Mouse (Mus musculus) layer of hippocampus, postnatal 10 days (tissue): ENCODE results near the gene Kctd11. TPM values are rescaled to one million over a fixed set of nuclear protein-coding genes. Genes with fewer than 3 reads are reported as not detected.
A peak's percentile ranks its signal among the peaks of the same experiment; 100 is the strongest.
"Not testable (repeated sequence)": the region's sequence is repeated elsewhere in the genome, so short reads cannot be mapped to it uniquely, and the experiment has no call there.

Experiments used
- DNase-seq, 2 experiments: peaks; one replicate each; pipeline ENCODE4 v3.0.0; 2021; ENCODE audit warnings: low spot score in 2 of 2
- long read RNA-seq: library from polyadenylated mRNA; stranded (forward); transcript quantifications from one replicate; pipeline ENCODE4 v2.0.0, GENCODE M21; 2023
- total RNA-seq, 2 experiments: library from RNA; stranded (reverse); gene quantifications; 2 replicates each; pipeline ENCODE4 v1.2.3; 2021

The Kctd11 gene
- total RNA-seq = under 1 TPM; 0.85 TPM
- long read RNA-seq, partial matches to known transcripts = 0 of 1 reads
- long read RNA-seq, other reads (novel, unspliced or antisense) = 0 of 1 reads

DNA sequence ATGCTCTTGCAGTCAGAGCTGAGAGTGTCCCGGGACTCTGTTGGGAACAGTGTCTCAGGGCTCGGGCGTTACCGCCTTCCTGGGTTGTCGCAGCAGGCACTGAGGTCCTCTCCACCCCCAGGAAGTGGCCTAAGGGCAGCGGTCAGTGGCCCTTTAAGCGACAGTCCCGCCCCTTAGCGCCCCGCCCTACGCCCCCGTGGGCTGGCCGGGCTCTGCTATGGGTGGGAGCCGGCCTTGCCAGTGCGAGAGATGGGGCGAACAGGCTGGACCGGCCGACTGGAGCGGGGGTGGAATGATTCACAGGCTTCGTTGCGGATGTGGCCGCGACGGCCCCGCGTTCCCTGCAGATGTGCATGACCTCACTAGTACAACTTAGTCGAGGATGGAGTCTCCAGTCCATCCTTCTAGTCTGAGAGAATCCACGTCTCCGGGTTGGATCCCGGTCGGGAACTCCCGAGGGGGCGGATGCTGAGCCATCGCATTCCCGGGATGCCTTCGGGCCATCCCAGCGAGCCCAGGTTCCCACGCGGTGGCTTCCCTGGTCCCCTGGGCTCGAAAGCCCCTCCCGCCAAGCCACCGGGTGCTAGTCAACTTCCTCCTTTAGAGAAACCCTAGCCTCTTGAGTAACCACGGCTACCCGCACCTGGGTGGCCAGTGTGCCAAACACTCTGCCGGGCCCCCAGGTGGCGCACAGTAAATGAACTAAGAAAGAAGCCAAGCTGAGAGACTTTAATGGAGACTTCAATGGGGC lies at the start of gene Kctd11:
Gene Kctd11 (minus strand): TSS at position 554 of the 751 bp plus-strand sequence.
- peak; percentile 62 to 77 for DNase-seq

DNA sequence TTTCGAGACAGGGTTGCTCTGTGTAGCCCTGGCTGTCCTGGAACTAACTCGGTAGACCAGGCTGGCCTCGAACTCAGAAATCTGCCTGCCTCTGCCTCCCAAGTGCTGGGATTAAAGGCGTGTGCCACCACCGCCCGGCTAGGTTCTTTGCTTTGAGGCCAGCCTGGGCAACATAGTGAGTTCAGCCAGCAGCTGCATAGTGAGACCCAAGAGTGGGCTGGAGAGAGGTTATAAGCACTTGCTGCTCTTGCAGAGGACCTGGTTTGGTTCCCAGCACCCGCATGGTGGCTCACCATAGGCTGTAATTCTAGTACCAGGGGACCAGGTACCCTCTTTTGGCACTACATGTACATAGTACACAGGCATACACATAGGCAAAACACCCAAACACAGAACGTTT lies 49.0 kb upstream of the Kctd11 start:
- not testable (repeated sequence) for DNase-seq

DNA sequence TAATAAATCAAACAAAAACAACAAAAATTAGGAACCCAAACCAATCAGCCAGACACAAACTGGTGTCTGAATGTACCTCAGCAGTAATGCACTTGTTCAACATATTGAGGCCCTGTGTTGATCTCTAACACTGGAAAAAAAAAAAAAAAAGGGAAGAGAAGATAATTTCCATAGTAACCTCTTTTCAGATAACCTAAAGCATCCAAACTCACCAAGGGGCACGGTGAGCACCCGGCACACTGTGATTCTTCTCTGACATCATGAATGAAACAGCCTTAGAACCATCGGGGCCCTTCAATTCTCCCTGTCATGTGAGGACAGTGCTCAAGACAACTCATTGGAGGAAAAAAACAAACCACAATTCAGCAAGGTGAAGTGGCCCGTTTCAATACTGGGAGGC lies 48.5 kb upstream of the Kctd11 start:
- DNase-seq = no peak

DNA sequence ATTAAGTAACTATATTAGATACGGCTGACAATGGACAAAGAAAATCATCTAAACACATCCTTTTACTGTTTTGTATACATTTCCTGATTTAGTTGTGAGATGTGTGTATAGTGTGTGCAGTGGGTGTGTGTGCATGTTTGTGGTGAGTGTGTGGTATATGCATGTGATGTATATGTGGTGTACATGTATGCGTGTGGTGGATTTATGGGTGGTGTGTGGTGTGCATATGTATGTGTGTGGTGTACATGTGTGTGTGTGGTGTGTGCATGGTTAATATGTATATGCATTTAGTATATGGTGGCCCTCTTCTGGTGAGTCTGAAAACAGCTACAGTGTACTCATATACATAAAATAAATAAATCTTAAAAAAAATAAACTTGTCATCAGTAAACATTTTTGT lies 46.3 kb upstream of the Kctd11 start:
- DNase-seq = no peak

DNA sequence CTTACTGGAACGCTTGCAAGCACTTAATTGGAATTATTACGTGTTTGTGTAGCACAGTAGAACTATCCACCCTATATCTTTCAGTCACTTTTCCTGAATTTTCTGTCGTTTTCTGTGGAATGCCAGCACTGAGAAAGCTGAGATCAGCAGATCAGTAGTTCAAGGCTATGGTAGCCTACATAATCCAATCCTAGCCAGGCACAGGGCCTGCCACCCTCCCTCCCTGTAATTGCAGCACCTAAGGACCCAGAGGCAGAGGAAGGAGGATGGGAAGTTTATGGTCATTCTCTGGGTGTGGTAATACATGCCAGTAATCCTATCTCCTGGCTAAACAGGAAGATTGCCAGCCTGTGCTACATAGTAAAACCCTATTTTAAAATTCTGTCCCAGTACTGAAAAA lies 41.6 kb upstream of the Kctd11 start:
- DNase-seq = no peak

DNA sequence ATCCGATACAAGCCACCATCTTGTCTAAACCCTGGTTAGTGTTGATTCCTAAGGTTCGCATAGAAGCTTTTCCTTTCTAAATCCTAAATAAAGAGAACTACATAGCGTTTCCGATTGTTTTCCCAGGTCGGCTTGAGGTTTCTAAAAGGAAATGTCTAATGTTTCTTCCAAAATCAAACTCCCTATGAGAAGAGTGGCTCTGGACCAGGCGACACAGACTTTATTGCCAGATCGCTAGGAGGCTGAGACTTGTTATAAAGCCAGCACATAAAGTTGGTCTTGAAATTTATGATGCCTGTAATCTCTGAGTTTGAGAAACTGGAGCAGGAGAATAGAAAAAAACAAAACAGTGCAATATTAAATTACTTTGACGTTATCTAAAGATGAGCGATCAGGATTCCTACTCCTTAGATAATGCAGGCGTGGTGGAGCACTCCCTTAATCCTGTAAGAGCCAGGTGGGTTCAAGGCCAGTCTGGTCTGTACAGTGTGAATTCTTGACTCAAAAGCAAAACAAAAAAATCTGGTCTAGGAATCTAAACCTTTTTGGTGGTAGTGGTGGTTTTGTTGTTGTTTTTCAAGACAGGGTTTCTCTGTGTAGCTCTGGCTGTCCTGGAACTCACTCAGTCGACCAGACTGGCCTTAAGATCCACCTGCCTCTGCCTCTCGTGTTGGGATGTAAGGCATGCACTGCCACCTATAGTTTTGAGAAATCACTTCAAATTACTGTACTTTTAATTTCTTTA lies 41.0 kb upstream of the Kctd11 start:
- no peak for DNase-seq

DNA sequence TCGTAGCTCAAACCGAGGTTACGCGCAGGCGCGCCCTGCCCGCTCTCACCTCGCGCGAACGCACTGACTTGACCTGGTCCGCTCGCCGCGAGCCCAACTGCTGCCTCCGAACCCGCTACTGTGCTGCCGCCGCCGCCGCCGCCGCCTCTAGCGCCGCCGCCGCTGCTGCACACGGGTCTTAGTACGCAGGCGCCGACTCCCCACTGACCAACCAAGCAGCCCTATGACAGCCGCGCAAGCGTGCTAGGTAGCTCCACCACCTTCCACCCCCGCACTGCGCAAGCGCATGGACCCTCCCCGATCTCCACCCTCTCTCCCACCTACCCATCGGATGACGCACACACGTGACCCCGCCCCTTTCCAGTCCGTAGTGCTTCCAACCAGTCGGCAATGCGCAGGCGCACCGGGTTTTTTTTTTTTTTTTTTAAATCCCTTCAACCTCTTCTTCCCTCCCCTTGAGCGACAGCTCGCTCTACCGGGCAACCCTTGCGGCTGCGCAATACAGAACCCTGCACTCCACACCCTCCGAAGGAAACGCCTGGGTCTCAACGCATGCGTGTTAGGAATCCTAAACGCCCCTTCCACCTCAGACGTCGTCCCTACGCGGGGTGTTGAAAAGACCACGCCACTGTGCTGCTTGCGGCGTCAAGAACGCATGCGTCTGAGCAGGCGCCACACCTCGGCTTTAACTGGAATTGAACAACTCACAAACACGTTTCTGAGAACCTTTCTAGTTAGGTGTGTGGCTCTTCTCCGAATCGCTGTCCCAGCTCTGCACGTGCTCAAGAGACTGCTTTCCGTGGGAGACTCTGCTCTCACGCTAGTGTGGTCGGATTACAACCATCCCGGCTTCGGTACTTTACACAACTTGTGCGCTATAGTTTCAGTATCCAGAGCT lies 40.2 kb upstream of the Kctd11 start, which contains the start of gene Eif5a:
Gene Eif5a (minus strand): TSS at position 845 of the 898 bp plus-strand sequence.
- peak; percentile 100 for DNase-seq

DNA sequence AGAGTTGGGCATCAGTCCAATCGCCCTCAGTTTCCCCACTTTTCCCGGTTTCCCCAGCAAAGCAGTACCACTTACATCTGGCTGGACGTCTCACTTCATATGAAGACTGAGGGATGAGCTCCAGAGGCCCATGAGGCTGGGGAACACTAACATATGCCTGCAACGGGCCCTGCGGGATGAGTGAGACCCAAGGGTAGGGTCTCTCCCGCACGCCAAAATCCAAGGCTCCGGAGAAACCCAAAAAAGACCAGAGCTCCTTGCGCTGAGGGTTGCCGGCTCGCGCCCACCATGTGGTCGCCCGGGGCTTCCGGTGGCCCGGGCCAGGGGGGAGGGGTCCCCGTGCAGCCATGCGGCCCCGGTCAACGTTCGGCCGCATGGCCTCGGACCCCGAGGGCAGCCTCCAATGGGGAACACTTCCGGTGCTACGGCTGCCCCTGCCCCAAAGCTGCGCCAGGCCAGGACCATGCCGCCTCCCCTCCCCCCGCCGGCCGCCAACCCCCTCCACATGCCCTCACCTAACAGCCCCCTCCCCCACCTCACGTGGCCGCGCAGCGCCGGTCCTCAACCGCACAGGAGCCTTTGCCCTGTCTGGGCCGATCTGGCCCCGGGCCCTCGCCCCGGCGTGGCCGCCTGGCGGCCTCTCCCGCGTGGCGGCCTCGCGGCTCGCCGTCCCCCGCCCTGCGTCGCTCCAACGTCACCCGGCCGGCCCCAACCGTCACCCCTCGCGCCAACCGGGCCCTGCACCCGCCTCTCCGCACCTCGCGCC lies 39.2 kb upstream of the Kctd11 start:
- peak; percentile 39 to 62 for DNase-seq

DNA sequence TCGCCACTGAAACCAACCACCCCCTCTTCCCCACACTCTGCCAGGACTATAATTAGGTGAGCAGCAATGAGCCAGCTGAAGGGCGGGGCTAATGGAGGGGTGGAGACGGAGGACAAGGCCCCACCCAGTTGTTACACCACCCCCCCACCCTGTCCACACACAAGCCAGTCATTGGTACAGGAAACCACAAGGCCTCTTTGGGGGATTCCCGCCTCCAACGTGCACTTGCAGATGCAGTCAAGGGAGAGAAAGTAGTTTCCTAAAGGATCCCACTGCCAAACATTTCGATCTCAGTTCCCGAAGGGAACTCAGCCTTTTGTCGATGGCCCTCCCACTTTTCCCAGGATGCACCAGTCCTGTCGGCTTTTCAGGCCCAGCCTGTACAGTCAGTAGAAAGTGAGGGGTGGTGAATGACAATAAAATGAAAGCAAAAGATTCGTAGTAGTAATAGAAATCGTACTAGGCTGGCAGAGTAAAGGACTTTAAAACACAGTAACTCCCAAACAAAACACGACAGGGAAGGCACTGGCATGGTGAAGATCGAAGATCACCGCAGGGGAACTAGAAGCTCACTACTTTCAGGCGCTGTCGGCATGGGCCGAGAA lies 38.6 kb upstream of the Kctd11 start:
- DNase-seq = peak; percentile 51 to 61

DNA sequence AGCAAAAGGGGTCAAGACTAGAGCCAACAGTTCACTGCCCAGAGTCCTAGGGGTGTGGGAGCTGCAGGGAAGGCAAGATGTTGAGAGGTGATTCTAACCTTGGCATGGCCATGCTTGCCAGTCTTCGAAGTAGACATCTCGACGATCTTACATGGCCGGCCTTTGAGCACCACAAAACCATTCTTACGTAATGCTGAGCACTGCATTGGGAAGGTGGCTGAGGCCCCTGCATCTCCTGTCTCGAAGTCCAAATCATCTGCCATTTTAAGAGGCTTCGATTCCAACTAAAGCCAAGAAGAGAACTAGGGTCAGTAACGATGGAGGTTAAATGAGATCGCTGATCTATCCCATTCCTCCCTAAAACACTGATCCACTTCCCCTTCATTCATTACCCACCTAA lies 37.8 kb upstream of the Kctd11 start:
- no peak for DNase-seq

DNA sequence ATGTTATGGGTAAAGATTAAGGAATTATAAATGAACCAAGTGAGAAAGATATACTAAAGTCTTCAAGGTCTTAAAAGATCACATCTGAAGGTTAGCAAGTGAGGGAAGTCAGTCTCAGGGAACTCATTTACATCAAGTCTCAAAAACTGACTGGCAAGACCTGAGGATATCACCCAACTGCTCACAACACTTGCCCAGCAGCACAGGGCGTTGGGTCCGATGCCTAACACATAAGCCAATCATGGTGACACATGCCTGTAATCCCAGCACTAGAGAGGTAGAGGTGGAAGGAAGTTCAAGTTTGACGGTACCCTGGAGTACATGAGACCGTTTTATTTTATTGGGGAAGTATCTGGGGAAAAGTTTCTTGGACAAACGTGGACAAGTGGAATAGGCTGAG lies 36.9 kb upstream of the Kctd11 start:
- no peak for DNase-seq

DNA sequence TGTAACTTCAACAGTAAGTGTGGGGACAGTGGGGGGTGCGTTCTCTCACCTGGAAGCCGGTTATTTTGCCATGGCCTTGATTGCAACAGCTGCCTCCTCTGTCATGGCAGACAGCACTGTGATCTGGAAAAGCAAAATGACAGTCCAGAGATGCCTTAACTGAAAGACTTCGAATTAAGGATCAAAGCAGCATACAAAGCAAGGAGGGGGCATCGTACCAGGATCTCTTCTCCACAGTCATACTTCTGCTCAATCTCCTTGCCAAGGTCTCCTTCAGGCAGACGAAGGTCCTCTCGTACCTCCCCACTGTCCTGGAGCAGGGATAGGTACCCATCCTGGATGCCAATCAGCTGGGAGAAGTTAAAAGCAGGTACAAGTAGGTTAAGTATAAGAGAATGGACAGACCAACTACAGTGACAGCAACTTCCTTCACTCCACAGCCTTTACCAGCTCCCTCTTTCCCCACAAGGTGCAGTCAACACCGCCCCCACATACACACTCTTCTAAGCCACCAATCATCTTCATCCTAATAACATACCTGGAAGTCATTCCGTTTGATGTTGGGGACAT lies 36.3 kb upstream of the Kctd11 start:
- no peak for DNase-seq

DNA sequence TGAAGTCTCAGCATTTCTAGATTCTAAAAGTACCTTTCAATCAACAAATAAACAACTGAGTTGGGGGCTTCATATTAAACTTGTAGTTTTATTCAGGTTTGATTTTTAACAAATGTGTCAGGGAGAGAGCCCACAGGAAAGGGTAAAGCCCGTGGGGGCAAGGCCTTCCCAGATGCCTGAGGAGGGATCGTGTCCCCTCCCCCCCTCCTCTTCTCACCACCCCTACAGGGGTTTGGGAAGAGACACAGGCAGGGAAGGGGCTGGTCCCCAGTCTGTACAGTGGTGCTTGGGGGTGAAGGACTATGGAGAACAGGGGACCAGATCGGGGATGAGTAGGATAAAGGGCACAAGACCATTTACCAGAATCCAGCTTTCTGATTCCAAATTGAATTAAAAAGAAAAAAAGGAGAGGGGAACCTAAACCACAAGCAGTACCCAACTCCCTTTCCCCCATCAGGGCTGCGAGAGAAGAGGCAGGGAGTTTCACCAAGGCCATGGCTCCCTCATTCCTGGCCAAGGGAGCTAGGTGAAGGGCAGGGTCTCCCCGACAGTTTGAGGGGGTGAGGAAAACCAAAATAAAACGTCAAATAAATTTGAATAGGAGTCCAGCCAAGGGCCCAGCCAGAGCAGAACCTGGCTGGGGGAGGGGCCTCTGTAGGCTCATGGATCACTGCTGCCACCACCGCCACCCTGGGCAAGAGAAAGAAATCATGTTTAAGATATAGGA lies 35.6 kb upstream of the Kctd11 start:
- DNase-seq = not testable (repeated sequence)

DNA sequence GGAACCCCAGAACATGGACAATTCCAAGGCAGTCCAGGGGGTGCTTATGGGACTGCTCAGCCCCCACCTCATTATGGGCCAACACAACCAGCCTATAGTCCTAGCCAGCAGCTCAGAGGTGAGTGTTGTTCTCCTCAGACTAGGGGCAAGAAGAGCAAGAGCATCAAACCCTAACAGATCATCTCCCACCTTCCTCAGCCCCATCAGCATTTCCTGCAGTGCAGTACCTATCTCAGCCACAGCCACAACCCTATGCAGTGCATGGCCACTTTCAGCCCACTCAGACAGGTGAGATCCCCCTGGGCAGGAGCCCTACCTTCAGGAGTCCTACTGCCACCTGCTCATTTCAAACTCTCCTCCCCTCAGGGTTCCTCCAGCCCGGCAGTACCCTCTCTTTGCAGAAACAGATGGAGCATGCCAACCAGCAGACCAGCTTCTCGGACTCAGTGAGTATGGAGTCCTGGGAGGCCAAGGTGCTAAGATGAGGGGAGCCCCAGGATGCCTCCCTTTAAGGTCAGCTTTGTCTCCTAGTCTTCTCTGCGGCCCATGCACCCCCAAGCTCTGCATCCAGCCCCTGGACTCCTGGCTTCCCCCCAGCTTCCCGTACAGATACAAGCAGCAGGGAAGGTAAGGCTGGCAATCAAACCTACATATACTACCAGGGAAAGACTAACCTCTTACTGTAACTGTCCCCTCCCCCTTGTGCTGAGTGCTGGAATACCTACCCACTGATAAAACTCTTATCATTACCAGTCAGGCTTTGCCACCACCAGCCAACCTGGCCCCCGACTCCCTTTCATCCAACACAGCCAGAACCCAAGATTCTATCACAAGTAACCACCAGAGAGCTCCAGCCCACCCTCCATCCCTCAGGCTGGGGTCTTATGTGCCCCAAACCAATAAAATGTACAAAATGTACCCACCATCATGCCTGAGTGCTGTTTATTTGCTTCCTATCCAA lies 34.7 kb upstream of the Kctd11 start:
- no peak for DNase-seq

DNA sequence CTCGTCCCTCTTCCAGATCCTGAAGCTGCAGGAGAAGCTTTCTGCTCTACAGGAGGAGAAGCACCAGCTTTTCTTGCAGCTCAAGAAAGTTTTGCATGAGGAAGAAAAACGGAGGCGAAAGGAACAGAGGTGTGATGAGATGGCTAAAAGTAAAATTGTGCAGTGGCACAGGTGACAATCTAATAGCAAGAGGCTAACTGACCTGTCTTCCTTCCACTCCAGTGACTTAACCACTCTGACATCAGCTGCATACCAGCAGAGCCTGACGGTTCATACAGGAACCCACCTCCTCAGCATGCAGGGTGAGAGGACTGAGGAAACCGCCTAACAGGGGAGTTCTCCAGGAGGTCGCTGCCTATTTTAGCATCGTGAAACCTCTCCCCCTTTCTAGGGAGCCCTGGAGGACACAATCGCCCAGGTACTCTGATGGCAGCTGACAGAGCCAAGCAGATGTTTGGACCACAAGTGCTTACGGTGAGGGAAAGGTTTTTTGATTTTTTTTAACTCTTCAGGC lies 33.8 kb upstream of the Kctd11 start:
- DNase-seq = no peak

DNA sequence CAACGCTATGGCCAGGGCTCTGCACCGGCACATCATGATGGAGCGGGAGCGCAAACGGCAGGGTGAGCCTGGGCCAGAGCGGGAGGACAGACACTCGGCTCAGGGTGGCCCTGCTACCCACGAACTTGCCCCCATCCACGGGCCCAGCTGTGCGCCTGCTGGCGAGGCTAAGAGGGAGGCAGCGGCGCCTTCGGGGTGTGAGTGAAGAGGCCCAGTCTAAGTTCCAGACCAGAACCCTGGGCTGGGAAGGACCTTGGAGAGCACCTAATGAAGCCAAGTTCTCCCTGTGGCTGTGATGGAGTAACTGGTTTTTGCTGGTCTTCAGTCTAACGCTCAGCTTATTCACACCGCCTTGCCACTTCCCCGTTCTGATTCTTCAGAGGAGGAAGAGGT lies 33.2 kb upstream of the Kctd11 start:
- no peak for DNase-seq

DNA sequence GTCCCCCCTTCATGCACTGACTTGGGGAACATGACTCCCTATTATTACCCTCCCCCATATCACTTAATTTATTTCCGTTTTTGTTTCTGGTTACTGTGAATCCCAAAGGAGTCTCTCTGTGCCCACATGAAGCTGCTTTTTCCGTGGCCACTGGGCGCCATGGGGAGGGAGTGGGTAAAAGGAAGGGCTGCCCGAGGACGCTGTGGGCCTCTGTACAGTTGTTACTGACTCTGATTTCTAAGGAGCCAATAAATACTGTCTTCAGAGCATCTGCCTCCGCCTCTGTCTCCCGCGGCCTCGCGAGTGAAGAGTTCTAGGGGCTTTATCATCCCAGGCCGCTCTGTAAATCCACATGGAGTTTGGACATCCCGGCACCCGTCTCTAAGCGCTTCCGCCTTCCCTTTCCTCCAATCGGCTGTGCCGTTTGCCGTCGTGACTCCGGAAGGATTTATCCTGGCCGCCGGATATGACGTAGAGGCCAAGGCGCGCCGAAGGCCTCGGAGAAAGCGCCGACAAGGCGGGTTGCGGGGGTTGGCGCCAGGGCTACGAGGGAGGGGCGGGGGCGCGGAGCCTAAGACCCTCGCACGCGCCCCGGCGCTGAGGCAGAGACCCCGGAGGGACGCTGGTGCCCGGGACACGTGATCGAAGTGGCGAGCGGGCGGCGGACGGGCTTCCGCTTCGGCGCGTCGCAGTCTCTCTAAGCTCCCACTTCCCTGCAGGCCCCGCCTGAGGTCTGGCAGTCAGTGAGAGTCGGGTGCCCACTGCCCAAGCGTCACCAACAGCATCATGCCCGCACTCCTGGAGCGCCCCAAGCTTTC lies 32.6 kb upstream of the Kctd11 start, which contains the start of gene Gps2:
Gene Gps2 (plus strand): TSS at position 335 of the 818 bp plus-strand sequence.
- peak; percentile 91 to 92 for DNase-seq
